Mouse (Mus musculus) brain, embryonic 14.5 days (tissue): ENCODE results near the gene Sorl1. TPM values are rescaled to one million over a fixed set of nuclear protein-coding genes. Genes with fewer than 3 reads are reported as not detected.
A peak's percentile ranks its signal among the peaks of the same experiment; 100 is the strongest.

Experiments used
- DNase-seq: peaks from one replicate; pipeline ENCODE4 v3.0.0-alpha.2; 2011; ENCODE audit warnings: low read depth
- CTCF ChIP-seq: fragments of 200-500 bp; IDR thresholded peaks from 2 replicates; pipeline ENCODE4 v1.5.1; 2012; ENCODE audit warnings: inconsistent platforms, mild to moderate bottlenecking, moderate library complexity, borderline replicate concordance; ENCODE audit not compliant: insufficient read depth, insufficient read length; ENCODE audit errors: extremely low read depth
- POLR2A ChIP-seq: fragments of 200-500 bp; IDR thresholded peaks from 2 replicates; pipeline ENCODE4 v1.6.1; 2012; ENCODE audit warnings: mild to moderate bottlenecking, inconsistent platforms, borderline replicate concordance; ENCODE audit not compliant: poor library complexity, insufficient read depth, insufficient read length, severe bottlenecking; ENCODE audit errors: extremely low read depth
- polyA plus RNA-seq: library from polyadenylated mRNA; depleted of rRNA; stranded (reverse); fragments of >200 nt; gene quantifications from 2 replicates; pipeline ENCODE4 v1.2.3, GENCODE M21; 2012

The Sorl1 gene
- polyA plus RNA-seq, 1 experiment, result 16.3 TPM

GRCm38 (mm10) chr9:41969961-41970360 is 154.1 kb downstream of the Sorl1 start:
- TF ChIP-seq POLR2A (no peak), CTCF (no peak)
- peak; percentile 85 for DNase-seq

- DNase-seq, result no peak
- no peak for TF ChIP-seq CTCF
- TF ChIP-seq POLR2A, result no peak
Observed at GRCm38 (mm10) chr9:41968673-41969460, 155.2 kb downstream of the Sorl1 start.

GRCm38 (mm10) chr9:41961274-41961673 is 162.8 kb downstream of the Sorl1 start:
- peak; percentile 84 for DNase-seq

GRCm38 (mm10) chr9:41958282-41958681 is 165.8 kb downstream of the Sorl1 start:
- DNase-seq, result no peak
- no peak for TF ChIP-seq CTCF
- no peak for TF ChIP-seq POLR2A

More at GRCm38 (mm10) chr9:41961274-41961673, 162.8 kb downstream of the Sorl1 start:
- TF ChIP-seq POLR2A (no peak), CTCF (no peak)

GRCm38 (mm10) chr9:41953486-41953885 is 170.6 kb downstream of the Sorl1 start:
- peak; percentile 95 for DNase-seq
- TF ChIP-seq POLR2A (no peak), CTCF (peak; percentile 73; the same call in 1 of the 2 replicates)

- TF ChIP-seq CTCF (no peak), POLR2A (no peak)
- DNase-seq, result peak; percentile 38
Observed at GRCm38 (mm10) chr9:41952650-41953204, 171.4 kb downstream of the Sorl1 start.

DNA sequence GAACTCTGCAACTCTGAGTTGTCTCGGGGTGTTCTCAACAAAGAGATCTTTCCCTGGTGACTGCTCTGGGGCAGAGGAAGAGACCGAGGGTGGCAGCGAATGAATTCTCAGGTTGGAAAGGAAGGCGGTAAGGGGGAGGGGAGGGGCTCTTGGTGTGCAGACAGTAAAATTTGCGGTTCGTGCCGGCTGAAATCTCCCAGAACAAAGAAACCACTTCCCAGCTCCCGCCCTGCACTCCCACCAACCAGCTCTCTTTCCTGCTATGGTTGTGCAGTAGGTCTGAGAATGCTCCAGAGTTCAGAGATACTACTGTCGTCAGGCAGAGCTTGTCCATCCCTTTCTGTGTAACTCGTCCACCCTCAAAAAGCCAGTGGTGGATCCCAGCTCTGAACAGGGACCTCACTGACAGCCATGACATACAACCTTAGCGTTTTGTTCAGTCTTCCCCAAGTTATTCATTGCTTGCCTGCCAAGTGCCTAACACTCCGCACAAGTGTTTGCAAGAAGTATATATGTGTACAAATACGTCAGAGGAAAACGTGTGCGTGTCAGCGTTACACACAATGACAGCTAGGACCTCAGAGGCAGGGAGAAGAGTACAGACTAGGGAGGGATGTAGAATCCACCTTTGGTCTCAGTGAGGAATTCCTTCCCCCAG is 172.5 kb downstream of the Sorl1 start:
- DNase-seq, result peak; percentile 94
- TF ChIP-seq CTCF (no peak), POLR2A (no peak)

- peak; percentile 96 for DNase-seq
- no peak for TF ChIP-seq POLR2A
- TF ChIP-seq CTCF, result peak; percentile 95
Observed at GRCm38 (mm10) chr9:41950991-41951451, 173.1 kb downstream of the Sorl1 start.

- DNase-seq, result peak; percentile 95
- TF ChIP-seq POLR2A, result no peak
- peak; percentile 93 for TF ChIP-seq CTCF
Observed at GRCm38 (mm10) chr9:41950109-41950990, 173.7 kb downstream of the Sorl1 start.

DNA sequence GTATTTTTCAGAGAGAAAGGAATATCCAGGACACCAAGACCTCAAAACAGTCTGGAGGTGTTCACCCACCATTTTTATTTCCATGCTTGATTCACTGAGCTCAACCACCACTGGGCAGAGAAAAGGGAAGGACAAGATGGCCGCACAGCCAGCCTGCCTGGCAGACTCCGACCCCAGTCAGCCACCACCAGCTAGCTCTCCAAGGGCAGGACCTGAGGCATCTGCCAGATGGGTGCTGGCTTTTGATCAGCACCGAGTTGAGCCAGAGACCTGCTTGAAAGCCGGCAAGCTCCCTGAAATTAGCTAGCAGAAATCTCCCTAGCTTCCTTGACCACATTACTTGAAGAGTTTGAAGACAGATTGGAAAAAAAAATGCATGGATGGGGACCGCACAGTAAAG is 174.6 kb downstream of the Sorl1 start:
- TF ChIP-seq CTCF (no peak), POLR2A (no peak)
- peak; percentile 33 for DNase-seq
